Mouse (Mus musculus) cerebellum, postnatal 14 days (tissue): ENCODE results near the gene Olah.

ENCODE experiments used
- DNase-seq, 2 experiments: peaks; one replicate each; pipeline ENCODE4 v3.0.0; 2021; ENCODE audit warnings: mixed read lengths in 2 of 2

Olah gene

GRCm38 (mm10) chr2:3348919-3349318, 48.1 kb downstream of the Olah start:
- peak; percentile 26 to 45 for DNase-seq

- no peak for DNase-seq
Observed at GRCm38 (mm10) chr2:3348422-3348821, 48.6 kb downstream of the Olah start.

GRCm38 (mm10) chr2:3335611-3336301, 61.3 kb downstream of the Olah start, which contains the start of gene Acbd7:
TSS of gene Acbd7 (plus strand) at chr2:3336168.
- peak; percentile 66 to 71 for DNase-seq

GRCm38 (mm10) chr2:3333761-3334160, 63.2 kb downstream of the Olah start:
- DNase-seq: no peak

GRCm38 (mm10) chr2:3332484-3333242, 64.3 kb downstream of the Olah start, which contains the start of gene Rpp38:
TSS of gene Rpp38 (minus strand) at chr2:3332643.
- DNase-seq: peak; percentile 97 to 99

- DNase-seq: no peak
Observed at GRCm38 (mm10) chr2:3332056-3332455, 65.0 kb downstream of the Olah start.

GRCm38 (mm10) chr2:3331071-3331703, 65.8 kb downstream of the Olah start:
- DNase-seq: peak; percentile 21 to 24

GRCm38 (mm10) chr2:3327351-3327750, 69.7 kb downstream of the Olah start:
- DNase-seq: peak; percentile 79 to 87

GRCm38 (mm10) chr2:3326547-3326946, 70.5 kb downstream of the Olah start:
- no peak for DNase-seq

- no peak for DNase-seq
Observed at GRCm38 (mm10) chr2:3324381-3325130, 72.5 kb downstream of the Olah start.

GRCm38 (mm10) chr2:3323132-3323531, 73.9 kb downstream of the Olah start:
- no peak for DNase-seq

- DNase-seq: peak; percentile 64 to 80
Observed at GRCm38 (mm10) chr2:3305426-3306025, 91.5 kb downstream of the Olah start.

GRCm38 (mm10) chr2:3295826-3296225, 101.2 kb downstream of the Olah start:
- DNase-seq: no peak

GRCm38 (mm10) chr2:3292170-3292569, 104.8 kb downstream of the Olah start:
- DNase-seq: no peak
